Mouse (Mus musculus): ENCODE results near the gene Eml2. TPM values are rescaled to one million over a fixed set of nuclear protein-coding genes. Genes with fewer than 3 reads are reported as not detected.
"Not testable (repeated sequence)": the region's sequence is repeated elsewhere in the genome, so short reads cannot be mapped to it uniquely, and the experiment has no call there.

The Eml2 gene
- polyA plus RNA-seq, 1 experiment from 2014 or later: 17.9 TPM

DNA sequence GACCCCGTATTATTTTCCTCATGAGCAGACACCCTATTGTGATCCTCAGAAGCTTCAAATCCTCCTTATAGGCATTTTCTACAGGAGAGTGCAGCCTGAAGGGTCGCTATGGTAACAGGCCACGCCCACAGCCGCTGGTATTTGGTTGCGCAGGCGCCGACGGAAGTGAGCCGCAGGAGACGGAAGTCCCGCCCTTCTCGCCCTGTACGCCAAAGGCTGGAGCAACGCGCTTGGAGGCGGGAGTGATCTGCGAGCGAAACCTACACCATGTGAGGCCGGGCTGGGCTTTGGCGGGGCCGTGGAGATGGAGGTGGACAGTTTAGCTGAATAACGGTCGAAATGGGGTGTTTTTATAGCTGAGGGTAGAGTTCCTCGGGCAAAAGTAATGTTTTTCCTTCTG lies 26.6 kb upstream of the Eml2 start, which contains the start of gene Snrpd2:
Snrpd2 (plus strand) TSS at position 97 of the 400 bp plus-strand sequence.
- WGBS: 0% methylated on average over 24 of the region's 24 CpGs
- peak; percentile 98 for DNase-seq (ENCODE audit: low spot score)
- peak within 1 kb of the TSS; percentile 35 for H3K9ac ChIP-seq (replicated peaks; ENCODE audit: low read depth)
- H3K4me3 ChIP-seq (ENCODE audit: low read depth, low read length): peak within 1 kb of the TSS; percentile 46
- no peaks in the 10 kb centered on the region for H3K9me3 ChIP-seq (ENCODE audit: low read length)
- H3K27me3 ChIP-seq (replicated peaks; ENCODE audit: insufficient read depth, low read length): no peaks in the 10 kb centered on the region
- TF ChIP-seq CTCF (IDR thresholded peaks at IDR 0.05) (no peak), EP300 (IDR thresholded peaks at IDR 0.05) (0 out of 2 replicates have a peak, but pooled peaks have one; percentile 6)
- H3K4me1 ChIP-seq (ENCODE audit: insufficient read depth, low read depth, low read length): peaks cover 8% of the 10 kb centered on the region
- peak within 1 kb of the TSS; percentile 79 for H3K27ac ChIP-seq (ENCODE audit: low read length)
- ATAC-seq: peak; percentile 93
- H3K4me2 ChIP-seq (replicated peaks; ENCODE audit: low read depth, low read length): peak within 1 kb of the TSS; percentile 62
- H3K36me3 ChIP-seq (ENCODE audit: insufficient read depth, low read length): 0 out of 2 replicates have a peak, but pooled peaks cover 14% of the 10 kb centered on the region

GRCm38 (mm10) chr7:19151121-19151520 lies 25.1 kb upstream of the Eml2 start:
- not testable (repeated sequence) for H3K27ac ChIP-seq (ENCODE audit: low read length); H3K9me3 ChIP-seq (ENCODE audit: low read length); H3K4me1 ChIP-seq (ENCODE audit: insufficient read depth, low read depth, low read length); H3K27me3 ChIP-seq (replicated peaks; ENCODE audit: insufficient read depth, low read length); ATAC-seq; H3K4me3 ChIP-seq (ENCODE audit: low read depth, low read length); DNase-seq (ENCODE audit: low spot score); H3K4me2 ChIP-seq (replicated peaks; ENCODE audit: low read depth, low read length); H3K9ac ChIP-seq (replicated peaks; ENCODE audit: low read depth)
- WGBS: 85% methylated on average over 10 of the region's 10 CpGs
- H3K36me3 ChIP-seq (ENCODE audit: insufficient read depth, low read length): 0 out of 2 replicates have a peak, but pooled peaks cover 14% of the 10 kb centered on the region

DNA sequence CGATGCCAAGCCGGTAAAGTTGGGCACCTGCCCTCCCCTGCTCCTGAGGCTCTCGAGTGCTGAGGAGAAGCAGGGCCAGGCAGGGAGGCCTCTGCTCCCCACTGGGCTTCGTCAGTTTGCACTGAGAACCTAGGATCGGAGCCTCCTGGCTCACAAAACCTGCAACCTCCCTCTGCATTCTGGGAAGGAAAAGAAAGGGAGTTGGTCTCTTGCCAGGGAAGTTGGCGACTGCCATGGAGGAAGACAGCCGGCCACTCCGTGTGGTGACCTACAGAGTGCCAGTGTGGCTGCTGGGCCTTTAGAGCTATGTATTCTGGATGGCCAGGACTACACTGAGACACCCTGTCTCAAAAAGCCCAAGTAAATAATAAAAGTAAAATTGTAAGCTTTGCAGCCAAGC lies 21.4 kb upstream of the Eml2 start:
- H3K4me3 ChIP-seq (ENCODE audit: low read depth, low read length): no peak overlapping the region
- WGBS: 70% methylated on average over 8 of the region's 8 CpGs
- H3K9me3 ChIP-seq (ENCODE audit: low read length): no peaks in the 10 kb centered on the region
- no peak for ATAC-seq
- H3K4me1 ChIP-seq (ENCODE audit: insufficient read depth, low read depth, low read length): peaks cover 12% of the 10 kb centered on the region
- peaks cover 6% of the 10 kb centered on the region; the same call in 1 of the 2 replicates for H3K27me3 ChIP-seq (replicated peaks; ENCODE audit: insufficient read depth, low read length)
- no peak overlapping the region for H3K27ac ChIP-seq (ENCODE audit: low read length)
- TF ChIP-seq CTCF (IDR thresholded peaks at IDR 0.05) (no peak), EP300 (IDR thresholded peaks at IDR 0.05) (no peak)
- 0 out of 2 replicates have a peak, but pooled peaks cover 14% of the 10 kb centered on the region for H3K36me3 ChIP-seq (ENCODE audit: insufficient read depth, low read length)
- no peak overlapping the region for H3K9ac ChIP-seq (replicated peaks; ENCODE audit: low read depth)
- no peak for DNase-seq (ENCODE audit: low spot score)
- H3K4me2 ChIP-seq (replicated peaks; ENCODE audit: low read depth, low read length): no peak overlapping the region

- no peak for DNase-seq (ENCODE audit: low spot score)
- no peak overlapping the region for H3K27ac ChIP-seq (ENCODE audit: low read length)
- no peak overlapping the region for H3K4me3 ChIP-seq (ENCODE audit: low read depth, low read length)
Measured at GRCm38 (mm10) chr7:19155825-19156475, 20.3 kb upstream of the Eml2 start.

DNA sequence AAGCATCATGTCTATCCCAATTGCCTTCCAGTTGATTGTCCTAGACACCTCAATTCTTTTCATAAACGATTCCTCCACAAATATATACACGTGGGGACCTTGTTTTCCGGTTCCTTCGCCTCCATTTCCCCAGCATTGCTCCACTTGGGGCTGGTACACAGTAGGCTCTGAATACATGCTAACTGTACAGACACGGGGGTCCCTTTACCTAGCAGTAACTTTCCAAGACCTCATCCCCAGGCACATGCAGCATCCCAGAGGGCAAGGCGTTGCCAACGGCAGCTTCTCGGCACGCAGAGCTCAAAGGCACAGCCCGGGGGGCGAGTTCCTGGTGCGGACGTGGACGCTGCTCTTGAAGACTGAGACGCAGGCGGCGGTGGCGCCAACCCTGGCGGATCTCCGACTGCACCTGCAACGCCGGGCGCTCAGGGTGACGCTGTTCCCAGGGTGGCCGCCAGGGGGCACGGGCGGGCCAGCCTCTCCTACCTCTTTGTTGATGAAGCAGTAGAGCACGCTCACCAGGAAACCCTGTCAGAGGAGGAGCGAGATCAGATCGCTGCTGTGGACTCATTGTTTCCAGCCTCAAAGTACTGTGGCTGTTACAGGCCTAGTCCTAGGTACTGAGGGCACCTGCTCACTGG lies 18.9 kb upstream of the Eml2 start:
- H3K9me3 ChIP-seq (ENCODE audit: low read length): no peaks in the 10 kb centered on the region
- H3K4me3 ChIP-seq (ENCODE audit: low read depth, low read length): no peak overlapping the region
- 5% methylated on average over 30 of the region's 30 CpGs for WGBS
- ATAC-seq: peak; percentile 84
- no peak overlapping the region for H3K4me2 ChIP-seq (replicated peaks; ENCODE audit: low read depth, low read length)
- H3K27me3 ChIP-seq (replicated peaks; ENCODE audit: insufficient read depth, low read length): peaks cover 7% of the 10 kb centered on the region; the same call in 1 of the 2 replicates
- no peak overlapping the region for H3K9ac ChIP-seq (replicated peaks; ENCODE audit: low read depth)
- H3K27ac ChIP-seq (ENCODE audit: low read length): no peak overlapping the region
- peaks cover 7% of the 10 kb centered on the region for H3K4me1 ChIP-seq (ENCODE audit: insufficient read depth, low read depth, low read length)
- H3K36me3 ChIP-seq (ENCODE audit: insufficient read depth, low read length): 0 out of 2 replicates have a peak, but pooled peaks cover 14% of the 10 kb centered on the region
- TF ChIP-seq CTCF (IDR thresholded peaks at IDR 0.05) (peak; percentile 99), EP300 (IDR thresholded peaks at IDR 0.05) (no peak)
- peak; percentile 85 for DNase-seq (ENCODE audit: low spot score)

More at GRCm38 (mm10) chr7:19155825-19156475, 20.3 kb upstream of the Eml2 start:
- WGBS: 57% methylated on average over 13 of the region's 13 CpGs
- no peaks in the 10 kb centered on the region for H3K9me3 ChIP-seq (ENCODE audit: low read length)
- peaks cover 7% of the 10 kb centered on the region for H3K4me1 ChIP-seq (ENCODE audit: insufficient read depth, low read depth, low read length)
- peaks cover 7% of the 10 kb centered on the region; the same call in 1 of the 2 replicates for H3K27me3 ChIP-seq (replicated peaks; ENCODE audit: insufficient read depth, low read length)
- no peak for ATAC-seq
- 0 out of 2 replicates have a peak, but pooled peaks cover 14% of the 10 kb centered on the region for H3K36me3 ChIP-seq (ENCODE audit: insufficient read depth, low read length)
- H3K4me2 ChIP-seq (replicated peaks; ENCODE audit: low read depth, low read length): no peak overlapping the region
- no peak overlapping the region for H3K9ac ChIP-seq (replicated peaks; ENCODE audit: low read depth)
- TF ChIP-seq EP300 (IDR thresholded peaks at IDR 0.05): no peak
- TF ChIP-seq CTCF (IDR thresholded peaks at IDR 0.05): peak; percentile 52

DNA sequence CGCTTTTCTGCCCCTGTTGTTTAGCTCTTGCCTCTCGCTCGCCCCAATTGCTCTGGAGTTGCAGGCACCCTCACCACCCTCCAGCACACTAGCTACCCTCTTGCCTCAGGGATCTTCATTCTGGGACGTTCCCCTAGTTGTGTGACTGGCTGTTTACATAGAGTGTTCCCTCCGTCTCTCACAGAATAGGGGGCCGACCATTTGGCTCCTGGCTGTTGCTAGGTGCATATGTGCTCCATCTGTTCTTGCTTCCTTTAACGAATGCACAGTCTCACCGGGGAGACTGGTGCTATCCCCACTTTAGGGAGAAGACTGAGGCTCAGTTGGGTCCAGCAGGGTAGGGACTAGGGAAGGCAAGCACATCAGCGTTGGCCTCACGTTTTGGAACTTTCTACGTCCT lies 17.6 kb upstream of the Eml2 start:
- Histone ChIP-seq H3K27me3 (replicated peaks; ENCODE audit: insufficient read depth, low read length) (peaks cover 7% of the 10 kb centered on the region; the same call in 1 of the 2 replicates), H3K4me1 (ENCODE audit: insufficient read depth, low read depth, low read length) (peaks cover 7% of the 10 kb centered on the region), H3K4me2 (replicated peaks; ENCODE audit: low read depth, low read length) (no peak overlapping the region), H3K9me3 (ENCODE audit: low read length) (no peaks in the 10 kb centered on the region), H3K9ac (replicated peaks; ENCODE audit: low read depth) (no peak overlapping the region), H3K4me3 (ENCODE audit: low read depth, low read length) (no peak overlapping the region), H3K27ac (ENCODE audit: low read length) (no peak overlapping the region), H3K36me3 (ENCODE audit: insufficient read depth, low read length) (0 out of 2 replicates have a peak, but pooled peaks cover 5% of the 10 kb centered on the region)
- TF ChIP-seq CTCF (IDR thresholded peaks at IDR 0.05): no peak
- no peak for TF ChIP-seq EP300 (IDR thresholded peaks at IDR 0.05)
- ATAC-seq (no peak), DNase-seq (ENCODE audit: low spot score) (no peak)
- WGBS: 64% methylated on average over 11 of the region's 11 CpGs
